Mouse (Mus musculus) liver, adult 2 months (tissue): Measurements from ENCODE around the gene Ak9. TPM values are rescaled to one million over a fixed set of nuclear protein-coding genes. Genes with fewer than 3 reads are reported as not detected.

ENCODE experiments used
- DNase-seq: peaks from one replicate; pipeline ENCODE4 v3.0.0-alpha.2; 2011; ENCODE audit warnings: low read depth, low spot score; ENCODE audit errors: extremely low read depth
- H3K27ac ChIP-seq: fragments of 200-500 bp; replicated peaks from 2 replicates; pipeline ENCODE4 v1.5.1; 2012; ENCODE audit warnings: low read depth, mild to moderate bottlenecking, control low read depth, inconsistent platforms, low read length; ENCODE audit not compliant: insufficient read depth
- H3K27me3 ChIP-seq: fragments of 200-500 bp; 2 replicates; pipeline ENCODE4 v1.6.1; 2012; ENCODE audit warnings: mild to moderate bottlenecking, moderate library complexity, low read length, inconsistent platforms; ENCODE audit not compliant: control insufficient read depth, insufficient read depth
- H3K36me3 ChIP-seq: fragments of 200-500 bp; 2 replicates; pipeline ENCODE4 v1.6.1; 2012; ENCODE audit warnings: low read length, inconsistent platforms; ENCODE audit not compliant: control insufficient read depth, insufficient read depth
- H3K4me1 ChIP-seq: fragments of 200-500 bp; 2 replicates; pipeline ENCODE4 v1.6.1; 2011; ENCODE audit warnings: low read length; ENCODE audit not compliant: control insufficient read depth, insufficient read depth
- H3K4me3 ChIP-seq: fragments of 200-500 bp; 2 replicates; pipeline ENCODE4 v1.5.1; 2011; ENCODE audit warnings: low read depth, mild to moderate bottlenecking, control low read depth, low read length, moderate library complexity; ENCODE audit not compliant: insufficient read depth
- H3K79me2 ChIP-seq: fragments of 200-500 bp; 2 replicates; pipeline ENCODE4 v1.6.1; 2012; ENCODE audit warnings: inconsistent platforms, mild to moderate bottlenecking, low read length, moderate library complexity; ENCODE audit not compliant: control insufficient read depth, insufficient read depth
- H3K9ac ChIP-seq: fragments of 200-500 bp; 2 replicates; pipeline ENCODE4 v1.6.1; 2012; ENCODE audit warnings: low read depth, mild to moderate bottlenecking, control low read depth, inconsistent platforms, low read length
- CTCF ChIP-seq: fragments of 200-500 bp; IDR thresholded peaks from 2 replicates; pipeline ENCODE4 v1.5.1; 2011; ENCODE audit warnings: low read depth, low read length, control low read depth
- POLR2A ChIP-seq: fragments of 200-500 bp; IDR thresholded peaks from 2 replicates; pipeline ENCODE4 v1.6.1; 2011; ENCODE audit warnings: low read length, control low read depth; ENCODE audit not compliant: insufficient read depth; ENCODE audit errors: extremely low read depth
- WGBS: fragments of 180-500 bp; shearing (Covaris S2); methylation state at CpG from one replicate; pipeline ENCODE4 v1.1.7; 2018; 5-methylcytosine and 5-hydroxymethylcytosine counted together
- polyA plus RNA-seq: library from polyadenylated mRNA; depleted of rRNA; stranded (reverse); fragments of >200 nt; gene quantifications from 2 replicates; pipeline ENCODE4 v1.2.3, GENCODE M21; 2012
- total RNA-seq: library from RNA; depleted of rRNA; stranded (reverse); fragments of >200 nt; gene quantifications from 2 replicates; pipeline ENCODE4 v1.2.3, GENCODE M21; 2014

Gene Ak9
- total and polyA plus RNA-seq, 2 experiments = not detected

DNA sequence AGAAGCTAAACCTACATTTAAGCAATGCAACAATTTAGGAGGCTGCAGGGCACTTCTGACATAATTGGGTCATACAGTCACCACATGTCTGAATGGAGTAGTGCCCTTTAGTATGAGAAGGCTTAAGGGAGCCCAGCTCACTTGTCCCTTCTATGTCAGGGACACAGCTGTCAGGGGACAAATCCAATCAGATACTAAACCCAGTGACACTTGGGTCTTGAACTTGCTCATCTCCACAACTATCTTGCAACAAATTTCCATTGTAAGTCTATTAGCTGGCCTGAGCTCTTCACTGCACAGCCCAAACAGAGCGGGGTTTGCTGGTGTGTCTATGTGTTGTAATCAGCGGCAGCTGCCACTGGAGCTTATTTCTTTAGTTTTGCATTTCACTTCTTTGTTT lies 119.9 kb downstream of the Ak9 start:
- TF ChIP-seq CTCF (no peak), POLR2A (no peak)
- no peaks in the 10 kb centered on the region for H3K4me1 ChIP-seq
- H3K27ac ChIP-seq = no peak overlapping the region
- 92% methylated on average over 2 of the region's 2 CpGs for WGBS
- H3K27me3 ChIP-seq = no peaks in the 10 kb centered on the region
- DNase-seq = no peak
- H3K79me2 ChIP-seq = no peaks in the 10 kb centered on the region
- H3K4me3 ChIP-seq = no peak overlapping the region
- H3K9ac ChIP-seq = no peak overlapping the region
- no peaks in the 10 kb centered on the region for H3K36me3 ChIP-seq

DNA sequence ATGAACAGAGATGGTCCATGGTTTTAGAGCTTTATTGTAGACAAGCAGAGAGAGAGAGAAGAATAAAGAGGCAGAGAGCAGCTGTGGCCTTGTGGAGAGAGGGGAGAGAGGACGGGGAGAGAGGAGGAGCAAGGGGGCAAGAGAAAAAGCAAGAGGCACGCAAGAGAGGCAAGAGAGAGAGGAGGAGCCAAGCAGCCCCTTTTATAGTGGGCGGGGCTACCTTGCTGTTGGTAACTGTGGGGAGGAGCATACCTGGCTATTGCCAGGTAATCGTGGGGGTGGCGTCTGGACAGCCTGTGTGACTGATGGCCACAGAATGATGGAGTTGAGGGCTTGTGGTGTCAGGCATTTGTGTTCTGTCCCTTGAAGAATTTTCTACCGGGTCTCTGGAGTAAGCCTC lies 122.6 kb downstream of the Ak9 start:
- TF ChIP-seq POLR2A (no peak), CTCF (no peak)
- Histone ChIP-seq H3K4me3 (no peak overlapping the region), H3K27ac (no peak overlapping the region), H3K4me1 (no peaks in the 10 kb centered on the region), H3K79me2 (no peaks in the 10 kb centered on the region), H3K36me3 (no peaks in the 10 kb centered on the region), H3K27me3 (no peaks in the 10 kb centered on the region), H3K9ac (no peak overlapping the region)
- WGBS = 68% methylated on average over 6 of the region's 6 CpGs
- no peak for DNase-seq

DNA sequence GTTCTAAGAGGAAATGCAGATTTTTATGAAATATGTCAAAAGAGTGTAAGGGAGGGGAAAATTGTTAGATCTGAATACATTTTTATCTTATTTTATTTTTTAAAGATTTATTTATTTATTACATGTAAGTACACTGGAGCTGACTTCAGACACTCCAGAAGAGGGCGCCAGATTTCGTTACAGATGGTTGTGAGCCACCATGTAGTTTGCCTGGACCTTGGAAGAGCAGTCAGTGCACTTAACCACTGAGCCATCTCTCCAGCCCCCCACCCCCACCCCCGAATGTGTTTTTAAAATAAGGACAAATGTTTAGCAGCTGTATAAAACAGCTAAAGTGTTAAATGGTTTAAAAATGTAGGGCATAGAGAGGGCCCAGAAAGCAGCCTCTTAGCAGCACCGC lies 130.8 kb downstream of the Ak9 start:
- no peak overlapping the region for H3K27ac ChIP-seq
- H3K36me3 ChIP-seq = no peaks in the 10 kb centered on the region
- H3K79me2 ChIP-seq = no peaks in the 10 kb centered on the region
- H3K9ac ChIP-seq = no peak overlapping the region
- H3K4me1 ChIP-seq = peaks cover 4% of the 10 kb centered on the region
- H3K27me3 ChIP-seq = no peaks in the 10 kb centered on the region
- TF ChIP-seq POLR2A (no peak), CTCF (peak; percentile 53)
- DNase-seq = peak; percentile 46
- WGBS = 29% methylated on average over 4 of the region's 4 CpGs
- no peak overlapping the region for H3K4me3 ChIP-seq

DNA sequence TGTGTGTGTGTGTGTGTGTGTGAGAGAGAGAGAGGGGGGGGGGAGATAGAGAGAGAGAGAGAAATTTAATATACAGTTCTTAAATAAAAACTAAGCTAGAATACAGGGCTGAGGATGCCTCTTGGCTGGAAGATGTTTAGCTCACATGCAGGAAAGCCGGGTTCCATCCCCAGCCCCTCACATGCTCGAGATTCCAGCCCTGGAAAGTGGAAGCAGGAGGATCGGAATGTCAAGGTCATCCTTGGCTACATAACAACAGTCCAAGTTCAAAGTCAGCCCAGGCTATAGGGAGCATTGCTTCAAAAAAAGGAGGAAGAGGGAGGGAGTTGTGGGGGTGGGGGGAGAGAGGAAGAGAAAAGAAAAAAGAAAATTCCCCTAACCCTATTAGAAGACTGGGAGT lies 131.4 kb downstream of the Ak9 start:
- DNase-seq = peak; percentile 15
- TF ChIP-seq CTCF = no peak
- TF ChIP-seq POLR2A = no peak
- Histone ChIP-seq H3K4me3 (no peak overlapping the region), H3K9ac (no peak overlapping the region), H3K79me2 (no peaks in the 10 kb centered on the region), H3K4me1 (peaks cover 4% of the 10 kb centered on the region), H3K36me3 (no peaks in the 10 kb centered on the region), H3K27ac (no peak overlapping the region), H3K27me3 (no peaks in the 10 kb centered on the region)
- WGBS = 10% methylated on average over 3 of the region's 3 CpGs

DNA sequence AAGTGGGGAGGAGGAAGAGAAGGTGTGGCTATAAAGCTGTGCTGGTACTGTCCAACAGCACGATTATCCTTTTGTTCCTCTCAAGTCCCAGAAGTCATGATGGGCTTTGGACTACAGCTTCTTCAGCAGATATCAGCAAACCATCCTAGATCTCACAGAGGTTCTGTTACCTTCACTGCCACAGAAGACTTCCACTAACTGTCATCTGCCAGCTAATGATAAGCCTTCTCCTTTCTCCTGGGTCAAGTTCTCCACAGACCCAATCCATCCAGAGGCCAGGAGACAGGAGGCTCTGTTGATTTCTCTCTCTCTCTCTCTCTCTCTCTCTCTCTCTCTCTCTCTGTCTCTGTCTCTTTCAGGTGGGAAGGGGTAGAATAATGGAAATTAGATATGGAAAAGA lies 144.4 kb downstream of the Ak9 start:
- Histone ChIP-seq H3K27me3 (no peaks in the 10 kb centered on the region), H3K27ac (no peak overlapping the region), H3K4me1 (peaks cover 16% of the 10 kb centered on the region), H3K4me3 (no peak overlapping the region), H3K9ac (no peak overlapping the region), H3K79me2 (peaks cover 9% of the 10 kb centered on the region; the same call in 1 of the 2 replicates), H3K36me3 (peaks cover 3% of the 10 kb centered on the region; the same call in 1 of the 2 replicates)
- DNase-seq = no peak
- TF ChIP-seq POLR2A (no peak), CTCF (no peak)
- 89% methylated on average over 1 of the region's 1 CpGs for WGBS

DNA sequence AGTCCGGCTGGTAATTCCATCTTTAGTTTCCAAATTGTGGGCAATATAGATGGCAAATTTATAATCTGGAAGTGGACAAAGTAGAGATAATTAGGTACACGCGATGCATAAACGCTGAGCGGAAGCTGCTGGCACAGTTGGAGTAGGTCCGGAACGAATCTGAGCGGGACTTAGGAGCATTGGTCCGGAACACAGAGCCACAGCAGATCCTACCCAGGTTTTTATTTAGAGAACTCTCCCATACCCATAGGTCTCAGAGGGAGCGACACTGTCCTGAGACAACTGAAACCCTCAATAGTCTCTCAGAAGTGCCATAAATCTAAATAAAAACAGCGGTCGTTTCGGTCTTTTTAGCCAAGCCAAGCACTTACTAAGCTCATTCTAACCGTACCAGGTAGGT lies 145.9 kb downstream of the Ak9 start:
- peaks cover 3% of the 10 kb centered on the region; the same call in 1 of the 2 replicates for H3K36me3 ChIP-seq
- H3K4me3 ChIP-seq = peak overlapping the region; percentile 94
- H3K9ac ChIP-seq = peak overlapping the region; percentile 48; the same call in 1 of the 2 replicates
- no peak for TF ChIP-seq CTCF
- no peak for TF ChIP-seq POLR2A
- 7% methylated on average over 14 of the region's 14 CpGs for WGBS
- H3K27ac ChIP-seq = peak overlapping the region; percentile 54
- H3K79me2 ChIP-seq = peaks cover 9% of the 10 kb centered on the region; the same call in 1 of the 2 replicates
- no peak for DNase-seq
- peaks cover 16% of the 10 kb centered on the region for H3K4me1 ChIP-seq
- no peaks in the 10 kb centered on the region for H3K27me3 ChIP-seq
